Mouse (Mus musculus): ENCODE measurements around the gene Smim24. TPM values are rescaled to one million over a fixed set of nuclear protein-coding genes. Genes with fewer than 3 reads are reported as not detected.

Gene Smim24
- total RNA-seq, 2 experiments from 2014 or later: 0.89 to 1.5 TPM

DNA sequence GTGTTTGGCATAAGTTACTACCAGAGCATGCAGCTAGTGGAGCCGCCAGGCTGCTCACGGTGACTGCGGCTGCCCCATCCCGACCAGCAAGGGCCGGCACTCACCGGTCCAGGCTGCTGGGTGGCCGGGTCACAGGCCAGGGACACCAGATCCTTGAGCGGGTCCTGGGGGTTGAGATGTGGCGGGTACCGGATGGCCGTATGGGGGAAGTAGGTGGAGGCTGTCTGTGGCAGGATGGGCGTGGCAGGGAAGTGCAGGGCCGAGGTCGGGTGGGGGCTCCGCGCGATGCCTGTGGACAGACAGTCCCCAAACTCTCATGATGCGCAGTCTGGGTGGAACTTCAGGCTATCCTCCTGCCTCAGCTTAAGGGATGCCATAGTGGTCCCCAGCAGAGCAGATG, 11.9 kb downstream of the Smim24 start:
- DNase-seq (ENCODE audit: low spot score in 2 of 2): no peak
- intact Hi-C loops (cut with DNase I): no loop called here

GRCm38 (mm10) chr10:81405588-81406201, 12.8 kb downstream of the Smim24 start:
- DNase-seq (ENCODE audit: low spot score in 2 of 2): no peak
- intact Hi-C loops (cut with DNase I): no loop called here

- no peak for DNase-seq (ENCODE audit: low spot score in 2 of 2)
- intact Hi-C loops (cut with DNase I): no loop called here
Observed at GRCm38 (mm10) chr10:81406504-81407440, 13.9 kb downstream of the Smim24 start.

DNA sequence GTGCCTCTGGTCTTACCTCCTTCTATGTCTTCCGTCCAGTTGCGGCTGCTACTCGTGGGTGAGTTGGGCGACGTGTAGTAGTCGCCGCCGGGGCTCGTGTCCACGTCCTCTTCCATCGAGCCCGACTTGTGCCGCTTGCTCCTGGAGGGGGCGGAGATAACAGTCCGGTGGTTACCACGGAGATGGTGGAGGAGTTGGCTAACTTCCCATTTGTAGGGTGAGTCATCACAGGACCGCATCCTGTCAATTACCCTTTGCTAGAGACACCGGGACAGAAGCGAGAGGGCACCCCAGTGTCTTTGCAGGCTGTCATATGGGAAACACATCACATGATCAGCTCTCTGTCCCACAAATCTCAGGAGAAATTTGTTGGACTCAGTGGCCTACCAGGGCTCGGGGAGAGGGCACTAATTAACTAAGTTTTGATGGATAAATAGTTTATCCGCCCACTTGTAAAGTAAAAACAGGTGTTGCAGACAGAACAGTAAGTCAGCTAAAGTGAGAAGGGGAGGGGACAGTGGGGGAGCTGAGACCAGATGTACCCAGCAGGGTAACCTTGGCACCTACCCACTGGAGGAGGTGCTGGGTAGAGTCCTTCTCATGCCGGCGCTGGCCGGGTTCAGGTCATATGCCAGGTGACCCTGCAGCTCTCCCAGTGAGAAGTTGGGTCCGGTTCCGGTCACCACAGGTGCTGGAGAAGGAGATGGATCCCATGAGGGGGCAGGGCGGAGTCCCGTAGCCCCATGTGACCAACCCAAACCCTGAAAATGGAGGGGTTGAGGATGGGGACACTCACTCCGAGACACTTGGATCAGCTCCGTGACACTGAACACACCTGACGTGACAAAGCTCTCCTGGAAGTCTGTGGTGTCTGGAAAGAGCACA, 14.9 kb downstream of the Smim24 start:
- peak; percentile 75 to 90 for DNase-seq (ENCODE audit: low spot score in 2 of 2)
- intact Hi-C loops (cut with DNase I): loop anchor here (2.0 kb wide), 1 partner anchor 23 kb away; no protein-coding TSS in a partner anchor

- DNase-seq (ENCODE audit: low spot score in 2 of 2): no peak
- intact Hi-C loops (cut with DNase I): loop anchor here (2.0 kb wide), 1 partner anchor 22 kb away; no protein-coding TSS in a partner anchor
Observed at GRCm38 (mm10) chr10:81408424-81408729, 15.5 kb downstream of the Smim24 start.

- peak in 1 of 2 experiments; percentile 58 for DNase-seq (ENCODE audit: low spot score in 2 of 2)
- intact Hi-C loops (cut with DNase I): loop anchor here (2.0 kb wide), 1 partner anchor 22 kb away; no protein-coding TSS in a partner anchor
Observed at GRCm38 (mm10) chr10:81408871-81409291, 16.0 kb downstream of the Smim24 start.

GRCm38 (mm10) chr10:81409330-81409729, 16.5 kb downstream of the Smim24 start:
- DNase-seq (ENCODE audit: low spot score in 2 of 2): no peak
- intact Hi-C loops (cut with DNase I): loop anchor here (2.0 kb wide), 1 partner anchor 21 kb away; no protein-coding TSS in a partner anchor

- no peak for DNase-seq (ENCODE audit: low spot score in 2 of 2)
- intact Hi-C loops (cut with DNase I): no loop called here
Observed at GRCm38 (mm10) chr10:81410350-81410749, 17.5 kb downstream of the Smim24 start.

- no peak for DNase-seq (ENCODE audit: low spot score in 2 of 2)
- intact Hi-C loops (cut with DNase I): no loop called here
Observed at GRCm38 (mm10) chr10:81410981-81411380, 18.1 kb downstream of the Smim24 start.

- intact Hi-C loops (cut with DNase I): no loop called here
Observed at GRCm38 (mm10) chr10:81411471-81412400, 18.9 kb downstream of the Smim24 start.

DNA sequence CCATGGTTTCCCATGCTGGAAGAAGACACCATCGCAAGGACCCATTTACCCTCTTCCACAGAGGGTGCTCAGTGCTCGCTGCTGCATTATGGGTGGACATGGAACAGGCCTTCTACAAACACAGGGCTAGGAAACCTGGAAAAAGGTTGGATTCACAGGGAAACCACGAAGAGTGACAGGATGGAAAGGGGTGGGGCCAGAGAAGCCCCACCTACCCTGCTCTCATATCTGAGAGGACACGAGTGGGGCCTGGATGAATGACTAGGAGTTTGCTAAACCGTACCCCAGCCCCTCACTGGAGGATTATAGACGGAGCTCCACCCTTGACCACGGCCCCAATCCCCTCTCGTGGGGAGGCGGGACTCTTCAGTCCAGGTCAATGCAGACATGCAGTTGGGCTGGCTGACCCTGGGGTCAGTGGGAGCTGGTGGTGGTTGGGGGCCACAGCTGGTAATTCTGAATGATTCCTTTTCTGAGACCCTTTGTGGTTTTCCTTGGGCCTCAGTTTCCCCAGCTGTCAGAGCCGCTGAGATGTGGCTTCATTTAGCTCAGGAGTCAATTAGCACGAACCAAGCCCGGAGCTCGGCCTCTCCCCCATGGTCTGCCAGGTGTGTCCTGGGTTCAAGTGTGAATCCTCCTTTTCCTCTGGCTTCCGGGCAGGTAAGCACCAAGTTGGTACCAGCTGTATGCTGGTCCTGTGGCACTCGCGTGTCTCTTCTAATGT, 19.9 kb downstream of the Smim24 start:
- DNase-seq (ENCODE audit: low spot score in 2 of 2): no peak
- intact Hi-C loops (cut with DNase I): no loop called here

More at GRCm38 (mm10) chr10:81411471-81412400, 18.9 kb downstream of the Smim24 start:
- DNase-seq (ENCODE audit: low spot score in 2 of 2): peak; percentile 59 to 81

GRCm38 (mm10) chr10:81413310-81414261, 20.7 kb downstream of the Smim24 start:
- intact Hi-C loops (cut with DNase I): no loop called here
- DNase-seq (ENCODE audit: low spot score in 2 of 2): peak; percentile 80 to 81

DNA sequence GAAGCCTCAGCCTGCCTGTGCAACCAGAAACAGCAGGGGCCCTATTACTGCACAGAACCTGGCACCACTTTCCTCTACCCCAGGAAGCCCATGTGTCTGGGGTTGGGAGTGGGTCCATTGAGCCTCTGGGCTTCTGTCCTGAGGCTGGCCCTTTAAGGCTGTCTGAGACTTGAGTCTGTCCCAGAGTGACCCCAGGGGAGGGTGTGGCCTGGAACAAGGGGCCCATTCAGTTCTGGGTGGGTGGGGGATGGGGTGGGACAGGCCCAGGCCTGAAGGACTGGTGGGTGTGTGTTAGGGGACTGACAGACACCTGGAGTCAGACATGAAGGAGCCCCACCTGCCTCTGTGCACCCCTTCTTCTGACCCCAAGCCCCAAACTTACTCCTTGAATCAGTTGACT, 21.8 kb downstream of the Smim24 start:
- intact Hi-C loops (cut with DNase I): no loop called here
- DNase-seq (ENCODE audit: low spot score in 2 of 2): no peak

DNA sequence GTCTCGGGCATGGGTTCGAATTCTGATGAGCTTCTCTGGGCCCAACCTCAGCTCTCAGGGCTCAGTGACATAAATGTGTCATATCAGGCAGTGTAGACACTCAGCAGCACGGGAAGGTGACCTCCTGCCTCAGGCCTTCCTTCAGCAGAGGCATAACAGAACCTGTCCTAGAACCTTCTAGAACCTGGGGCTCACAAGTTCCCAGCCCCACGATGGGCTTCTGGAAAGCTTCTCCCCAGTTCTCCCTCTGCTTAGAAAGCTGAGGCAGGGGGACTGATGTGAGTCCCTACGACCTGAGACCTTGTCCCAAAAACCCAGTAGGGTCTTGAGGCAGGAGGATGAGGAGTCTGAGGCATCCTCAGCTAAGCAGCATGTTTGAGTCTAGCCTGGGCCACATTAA, 22.3 kb downstream of the Smim24 start:
- intact Hi-C loops (cut with DNase I): no loop called here
- DNase-seq (ENCODE audit: low spot score in 2 of 2): no peak

GRCm38 (mm10) chr10:81415549-81416310, 22.9 kb downstream of the Smim24 start:
- intact Hi-C loops (cut with DNase I): no loop called here
- DNase-seq (ENCODE audit: low spot score in 2 of 2): no peak

DNA sequence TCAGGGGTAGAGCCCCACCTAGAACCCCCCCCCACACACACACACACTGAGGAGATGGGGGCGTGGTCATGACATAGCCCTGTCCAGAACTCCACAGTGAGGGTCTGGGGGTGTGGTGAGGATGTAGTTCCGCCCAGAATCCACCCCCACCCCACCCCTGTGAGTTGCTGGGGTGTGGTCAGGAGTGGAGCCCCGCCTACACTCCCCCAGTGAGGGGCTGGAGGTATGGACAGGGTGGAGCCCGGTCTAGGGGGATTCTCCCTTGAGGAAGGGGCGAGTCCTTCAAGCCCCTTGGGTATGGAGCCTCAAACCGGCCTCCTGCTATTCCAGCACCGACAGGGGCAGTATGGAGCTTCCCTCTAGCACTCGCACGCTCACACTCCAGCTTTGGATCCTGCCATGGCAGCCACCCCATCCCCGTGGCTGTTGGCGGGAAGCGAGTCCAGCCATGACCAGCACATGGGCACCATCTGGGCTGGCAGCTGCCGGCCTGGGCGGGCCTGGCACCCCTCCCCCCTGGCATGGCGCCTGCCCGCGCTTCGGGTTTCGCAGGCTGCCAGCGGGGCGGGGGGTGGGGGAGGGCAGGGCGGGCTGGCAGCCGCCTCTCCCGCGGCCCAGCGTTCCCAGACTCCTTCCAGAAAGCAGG, 23.9 kb downstream of the Smim24 start:
- intact Hi-C loops (cut with DNase I): loop anchor here (1.0 kb wide), 1 partner anchor 10 kb away; no protein-coding TSS in a partner anchor

More for the DNA sequence above, 23.9 kb downstream of the Smim24 start:
- DNase-seq (ENCODE audit: low spot score in 2 of 2): peak; percentile 84 to 92
